Mouse (Mus musculus) stomach, postnatal 0 days (tissue): ENCODE data around the gene Polk. TPM values are rescaled to one million over a fixed set of nuclear protein-coding genes. Genes with fewer than 3 reads are reported as not detected.

ENCODE experiments used
- ATAC-seq: fragments of 200-750 bp; cut with Nextera tagmentation; 2 replicates; pipeline ENCODE4 v1.8.0; 2017; ENCODE audit not compliant: low FRiP score, low TSS enrichment
- DNase-seq: peaks from one replicate; pipeline ENCODE4 v3.0.0-alpha.2; 2016; ENCODE audit warnings: low spot score
- H3K27ac ChIP-seq: fragments of 300-500 bp; sonication (generic); replicated peaks from 2 replicates; pipeline ENCODE4 v1.5.1; 2014; ENCODE audit warnings: mild to moderate bottlenecking, control low read depth
- H3K27me3 ChIP-seq: fragments of 300-500 bp; sonication (generic); 2 replicates; pipeline ENCODE4 v1.6.1; 2014; ENCODE audit warnings: low read length; ENCODE audit not compliant: control insufficient read depth, insufficient read depth
- H3K36me3 ChIP-seq: fragments of 300-500 bp; sonication (generic); 2 replicates; pipeline ENCODE4 v1.6.1; 2014; ENCODE audit warnings: low read length, mixed read lengths; ENCODE audit not compliant: control insufficient read depth, insufficient read depth
- H3K4me1 ChIP-seq: fragments of 300-500 bp; sonication (generic); replicated peaks from 2 replicates; pipeline ENCODE4 v1.6.1; 2014; ENCODE audit warnings: antibody characterized with exemption; ENCODE audit not compliant: control insufficient read depth, insufficient read depth
- H3K4me2 ChIP-seq: fragments of 300-500 bp; sonication (generic); replicated peaks from 2 replicates; pipeline ENCODE4 v1.6.1; 2014; ENCODE audit warnings: low read depth, mild to moderate bottlenecking, control low read depth, moderate library complexity
- H3K4me3 ChIP-seq: fragments of 300-500 bp; sonication (generic); 2 replicates; pipeline ENCODE4 v1.5.1; 2014; ENCODE audit warnings: low read depth, low read length, control low read depth
- H3K9ac ChIP-seq: fragments of 300-500 bp; sonication (generic); 2 replicates; pipeline ENCODE4 v1.6.1; 2014; ENCODE audit warnings: mild to moderate bottlenecking, low read length, control low read depth, mixed read lengths
- H3K9me3 ChIP-seq: fragments of 300-500 bp; sonication (generic); 2 replicates; pipeline ENCODE4 v1.6.1; 2016; ENCODE audit warnings: low read length; ENCODE audit not compliant: control insufficient read depth
- CTCF ChIP-seq: IDR thresholded peaks from 2 replicates; pipeline ENCODE4 v1.5.1; 2016; ENCODE audit warnings: antibody characterized with exemption, low read depth, mild to moderate bottlenecking, moderate library complexity
- EP300 ChIP-seq: optimal IDR thresholded peaks from 2 replicates; pipeline ENCODE3; 2016; ENCODE audit warnings: antibody characterized with exemption
- WGBS: fragments of 180-500 bp; shearing (Covaris S2); extraction: QIAGEN DNeasy Blood & Tissue Kit; methylation state at CpG from one replicate; pipeline ENCODE4 v1.1.7; 2014; 5-methylcytosine and 5-hydroxymethylcytosine counted together
- polyA plus RNA-seq: library from polyadenylated mRNA; unstranded; fragments of >200 nt; fragmentation: Nextera tagmentation; extraction: Ambion mirVana; gene quantifications from 2 replicates; pipeline ENCODE4 v1.2.1, GENCODE M21; 2015

Polk gene
- polyA plus RNA-seq, 1 experiment from 2014 or later: 4.2 TPM

- Histone ChIP-seq H3K27ac (no peak overlapping the region), H3K36me3 (no peaks in the 10 kb centered on the region), H3K4me3 (no peak overlapping the region), H3K4me1 (0 out of 2 replicates have a peak, but pooled peaks cover 3% of the 10 kb centered on the region), H3K9ac (no peak overlapping the region), H3K27me3 (no peaks in the 10 kb centered on the region), H3K4me2 (no peak overlapping the region), H3K9me3 (no peaks in the 10 kb centered on the region)
- no peak for DNase-seq
- no peak for TF ChIP-seq EP300
- no peak for TF ChIP-seq CTCF
- WGBS: 49% methylated on average over 5 of the region's 5 CpGs
- ATAC-seq: no peak
Observed at GRCm38 (mm10) chr13:96511893-96512292, 30.5 kb downstream of the Polk start.

GRCm38 (mm10) chr13:96511262-96511661 lies 31.1 kb downstream of the Polk start:
- no peak overlapping the region for H3K9ac ChIP-seq
- ATAC-seq (peak; percentile 54), DNase-seq (peak; percentile 26)
- TF ChIP-seq EP300: no peak
- 0 out of 2 replicates have a peak, but pooled peaks cover 3% of the 10 kb centered on the region for H3K4me1 ChIP-seq
- no peaks in the 10 kb centered on the region for H3K27me3 ChIP-seq
- no peaks in the 10 kb centered on the region for H3K36me3 ChIP-seq
- 47% methylated on average over 1 of the region's 1 CpGs for whole genome bisulfite sequencing
- H3K9me3 ChIP-seq: no peaks in the 10 kb centered on the region
- H3K4me3 ChIP-seq: no peak overlapping the region
- H3K27ac ChIP-seq: no peak overlapping the region
- H3K4me2 ChIP-seq: no peak overlapping the region

- 43% methylated on average over 13 of the region's 13 CpGs for WGBS
- H3K27ac ChIP-seq: peak overlapping the region; percentile 64
Observed at GRCm38 (mm10) chr13:96510635-96511034, 31.7 kb downstream of the Polk start.

GRCm38 (mm10) chr13:96507541-96507940 lies 34.8 kb downstream of the Polk start:
- DNase-seq: no peak
- H3K9me3 ChIP-seq: no peaks in the 10 kb centered on the region
- H3K27ac ChIP-seq: no peak overlapping the region
- no peak overlapping the region for H3K4me2 ChIP-seq
- no peak for ATAC-seq
- H3K27me3 ChIP-seq: no peaks in the 10 kb centered on the region
- TF ChIP-seq CTCF (no peak), EP300 (no peak)
- 0 out of 2 replicates have a peak, but pooled peaks cover 3% of the 10 kb centered on the region for H3K4me1 ChIP-seq
- WGBS: 71% methylated on average over 4 of the region's 4 CpGs
- H3K4me3 ChIP-seq: no peak overlapping the region
- no peak overlapping the region for H3K9ac ChIP-seq
- no peaks in the 10 kb centered on the region for H3K36me3 ChIP-seq

More at GRCm38 (mm10) chr13:96510635-96511034, 31.7 kb downstream of the Polk start:
- H3K4me1 ChIP-seq: 0 out of 2 replicates have a peak, but pooled peaks cover 3% of the 10 kb centered on the region
- no peak overlapping the region for H3K4me2 ChIP-seq
- no peaks in the 10 kb centered on the region for H3K36me3 ChIP-seq
- no peaks in the 10 kb centered on the region for H3K9me3 ChIP-seq
- no peak overlapping the region for H3K9ac ChIP-seq
- peak; percentile 71 for ATAC-seq
- no peaks in the 10 kb centered on the region for H3K27me3 ChIP-seq
- TF ChIP-seq EP300: no peak
- TF ChIP-seq CTCF: no peak
- DNase-seq: no peak
- no peak overlapping the region for H3K4me3 ChIP-seq

- TF ChIP-seq EP300: no peak
- TF ChIP-seq CTCF: no peak
- no peak for DNase-seq
- WGBS: 71% methylated on average over 6 of the region's 6 CpGs
Observed at GRCm38 (mm10) chr13:96506313-96506712, 36.1 kb downstream of the Polk start.

GRCm38 (mm10) chr13:96505661-96506060 lies 36.7 kb downstream of the Polk start:
- H3K27ac ChIP-seq: no peak overlapping the region
- H3K36me3 ChIP-seq: no peaks in the 10 kb centered on the region; the same call in 1 of the 2 replicates
- WGBS: 64% methylated on average over 4 of the region's 4 CpGs
- H3K9ac ChIP-seq: no peak overlapping the region
- 0 out of 2 replicates have a peak, but pooled peaks cover under 1% of the 10 kb centered on the region for H3K4me1 ChIP-seq
- no peak for ATAC-seq
- no peaks in the 10 kb centered on the region for H3K9me3 ChIP-seq
- H3K27me3 ChIP-seq: no peaks in the 10 kb centered on the region
- no peak overlapping the region for H3K4me3 ChIP-seq
- no peak for DNase-seq
- H3K4me2 ChIP-seq: no peak overlapping the region
- TF ChIP-seq CTCF (no peak), EP300 (no peak)

More at GRCm38 (mm10) chr13:96506313-96506712, 36.1 kb downstream of the Polk start:
- no peaks in the 10 kb centered on the region for H3K27me3 ChIP-seq
- no peaks in the 10 kb centered on the region for H3K36me3 ChIP-seq
- H3K27ac ChIP-seq: no peak overlapping the region
- no peak overlapping the region for H3K4me3 ChIP-seq
- H3K4me1 ChIP-seq: 0 out of 2 replicates have a peak, but pooled peaks cover 3% of the 10 kb centered on the region
- H3K9ac ChIP-seq: no peak overlapping the region
- no peak for ATAC-seq
- no peaks in the 10 kb centered on the region for H3K9me3 ChIP-seq
- no peak overlapping the region for H3K4me2 ChIP-seq
